16 mouse cellular contexts compared by ENCODE assay signal in the genomic region with DNA sequence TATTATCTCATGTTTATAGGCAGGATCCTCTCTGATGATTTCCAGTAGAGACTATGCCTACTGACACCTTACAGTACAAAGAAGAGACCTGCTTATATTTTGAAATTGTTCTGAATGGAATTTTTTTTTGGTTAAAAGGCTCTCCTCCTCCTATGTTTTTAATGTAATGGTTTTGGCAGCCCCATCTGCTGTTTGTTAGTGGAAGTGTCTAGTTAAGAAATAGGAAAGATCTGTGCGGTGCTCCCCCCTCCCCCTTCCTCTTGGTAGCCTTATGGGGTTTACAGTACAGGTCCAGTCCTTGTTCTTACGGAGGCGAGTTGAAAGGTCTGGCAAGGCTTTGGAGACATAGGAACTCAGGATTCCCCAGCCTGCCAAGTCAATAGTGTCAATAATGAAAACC.
DNase-seq lines count a peak whose midpoint lies in the region; ATAC-seq and TF ChIP-seq lines count a peak whose summit lies in the region.
"Had no signal": no experiment of that assay in that cellular context is flagged by ENCODE, and none has a peak within 500 bp of the region (broad histone marks: within the 10 kb centered on the region; RNA-seq: fewer than 3 reads in every experiment).

No protein-coding gene starts in this region.

- TF ChIP-seq EP300 in stomach, postnatal 0 days (optimal IDR thresholded peaks at IDR 0.05): no peak

- no peak for DNase-seq in gastrocnemius, adult 2 months
- no peak for DNase-seq in gastrocnemius, postnatal 14 days
- DNase-seq in layer of hippocampus, adult 11-12 months (ENCODE audit: low spot score): peak; percentile 14
- no peak for DNase-seq in layer of hippocampus, adult 8-10 months (ENCODE audit: low spot score in 2 of 2)
- peak; percentile 35 for DNase-seq in retina, embryonic 14.5 days (ENCODE audit: low spot score)
- no peak for DNase-seq in retina, postnatal 1 day
- DNase-seq in stomach, postnatal 0 days (ENCODE audit: low spot score): no peak
- no peak for DNase-seq in spleen, adult 18-20 months
- DNase-seq: cerebellum, adult 11-12 months; gastrocnemius, postnatal 25 days; layer of hippocampus, adult 9-11 months; lung, adult 2 months had no signal

- peak; percentile 16; the same call in 1 of the 2 replicates for TF ChIP-seq CTCF in gastrocnemius, adult 2 months (IDR thresholded peaks at IDR 0.05)
- peak; percentile 49 for TF ChIP-seq CTCF in stomach, postnatal 0 days (IDR thresholded peaks at IDR 0.05; ENCODE audit: low read depth)

- no peak overlapping the region for H3K4me2 ChIP-seq in stomach, postnatal 0 days (replicated peaks; ENCODE audit: low read depth)
- H3K4me2 ChIP-seq: embryonic facial prominence, embryonic 12.5 days; forebrain, embryonic 12.5 days; limb, embryonic 12.5 days had no signal

- no peak overlapping the region for H3K9ac ChIP-seq in stomach, postnatal 0 days (ENCODE audit: low read length)
- H3K9ac ChIP-seq: embryonic facial prominence, embryonic 12.5 days; forebrain, embryonic 12.5 days; limb, embryonic 12.5 days; neural tube, embryonic 12.5 days had no signal

- H3K36me3 ChIP-seq in stomach, postnatal 0 days (ENCODE audit: control insufficient read depth, insufficient read depth, low read length): no peaks in the 10 kb centered on the region
- H3K36me3 ChIP-seq: embryonic facial prominence, embryonic 12.5 days; forebrain, embryonic 12.5 days; limb, embryonic 12.5 days; neural tube, embryonic 12.5 days had no signal

- no peak overlapping the region for H3K27ac ChIP-seq in gastrocnemius, adult 2 months
- no peak overlapping the region for H3K27ac ChIP-seq in stomach, postnatal 0 days (replicated peaks)
- H3K27ac ChIP-seq: forebrain, embryonic 12.5 days; limb, embryonic 12.5 days; neural tube, embryonic 12.5 days had no signal

- H3K9me3 ChIP-seq in stomach, postnatal 0 days (ENCODE audit: control insufficient read depth, low read length): no peaks in the 10 kb centered on the region
- H3K9me3 ChIP-seq: embryonic facial prominence, embryonic 12.5 days; forebrain, embryonic 12.5 days; limb, embryonic 12.5 days; neural tube, embryonic 12.5 days had no signal

- 0 out of 2 replicates have a peak, but pooled peaks cover 3% of the 10 kb centered on the region for H3K4me1 ChIP-seq in stomach, postnatal 0 days (replicated peaks; ENCODE audit: control insufficient read depth, insufficient read depth)

- H3K4me3 ChIP-seq in gastrocnemius, adult 2 months: no peak overlapping the region
- no peak overlapping the region for H3K4me3 ChIP-seq in stomach, postnatal 0 days (ENCODE audit: low read depth, low read length)
- H3K4me3 ChIP-seq: embryonic facial prominence, embryonic 12.5 days; forebrain, embryonic 12.5 days; limb, embryonic 12.5 days; neural tube, embryonic 12.5 days had no signal

- 53% methylated on average over 3 of the region's 3 CpGs for WGBS in stomach, postnatal 0 days

- intact Hi-C loops in gastrocnemius, adult 2 months (cut with DNase I): no loop called here
- intact Hi-C loops in gastrocnemius, postnatal 14 days (cut with DNase I; ENCODE audit: low total_unique reads): no loop called here

- no peak for ATAC-seq in stomach, postnatal 0 days (ENCODE audit: low FRiP score, low TSS enrichment)

- no peaks in the 10 kb centered on the region for H3K27me3 ChIP-seq in stomach, postnatal 0 days (ENCODE audit: control insufficient read depth, insufficient read depth, low read length)
- H3K27me3 ChIP-seq: neural tube, embryonic 12.5 days had no signal

Comparison
In these comparisons a context has a peak if more than half of its experiments do, and no peak if none do; other contexts are left out.
1. DNase-seq: peak in layer of hippocampus, adult 11-12 months (single experiment) and retina, embryonic 14.5 days (single experiment); none in gastrocnemius, adult 2 months (single experiment), gastrocnemius, postnatal 14 days (single experiment), layer of hippocampus, adult 8-10 months (0 of 2), retina, postnatal 1 day (single experiment), stomach, postnatal 0 days (single experiment) and spleen, adult 18-20 months (0 of 2).